ENCODE assay signal across 17 mouse cellular contexts in genomic region chr14:115391831-115392230, GRCm38 (mm10).
DNase-seq lines count a peak whose midpoint lies in the region; ATAC-seq lines count a peak whose summit lies in the region.
"Had no signal": no experiment of that assay in that cellular context is flagged by ENCODE, and none has a peak within 500 bp of the region (broad histone marks: within the 10 kb centered on the region; RNA-seq: fewer than 3 reads in every experiment).

No protein-coding gene starts in this region.

- intact Hi-C loops in left cerebral cortex, postnatal 10 days (cut with DNase I), result loop anchor here (5.0 kb wide), 1 partner anchor 320 kb away; no protein-coding TSS in a partner anchor

- ATAC-seq in granulocyte monocyte progenitor cell, adult 5-6 weeks (replicated peaks; ENCODE audit: poor library complexity, severe bottlenecking), result peak; percentile 70
- peak; percentile 51; the same call in 1 of the 2 replicates for ATAC-seq in megakaryocyte, adult 5-6 weeks (ENCODE audit: poor library complexity, severe bottlenecking)
- ATAC-seq in erythroid progenitor cell, adult 5-6 weeks (replicated peaks; ENCODE audit: low FRiP score, poor library complexity, severe bottlenecking), result no peak
- ATAC-seq: forebrain, embryonic 14.5 days; forebrain, embryonic 16.5 days had no signal

- DNase-seq in A20 (ENCODE audit: low read depth, low spot score), result peak; percentile 9
- no peak for DNase-seq in left cerebral cortex, postnatal 10 days (ENCODE audit: extremely low spot score in 1 of 2, low spot score in 2 of 2)
- DNase-seq in thymus, postnatal 4 days, result no peak
- DNase-seq: adrenal gland, adult 2 months; adrenal gland, postnatal 10 days; adrenal gland, postnatal 25 days; cerebellum, adult 11 months; cerebellum, adult 18-20 months; cerebellum, adult 8-10 months; cerebellum, adult 9-11 months; cerebellum, postnatal 14 days; cerebellum, postnatal 36 days had no signal
